Mouse (Mus musculus): ENCODE data around the gene Mta1. TPM values are rescaled to one million over a fixed set of nuclear protein-coding genes. Genes with fewer than 3 reads are reported as not detected.

The Mta1 gene
- polyA plus RNA-seq, 1 experiment from 2014 or later, result 20.5 TPM

GRCm38 (mm10) chr12:113136492-113137020, 38.5 kb downstream of the Mta1 start:
- Histone ChIP-seq H3K4me2 (no peak overlapping the region), H3K27me3 (peaks cover 23% of the 10 kb centered on the region), H3K4me1 (replicated peaks) (peaks cover 29% of the 10 kb centered on the region), H3K9ac (replicated peaks) (no peak overlapping the region), H3K36me3 (peaks cover 74% of the 10 kb centered on the region), H3K4me3 (replicated peaks) (no peak overlapping the region), H3K9me3 (no peaks in the 10 kb centered on the region), H3K27ac (no peak overlapping the region)
- WGBS, result 81% methylated on average over 17 of the region's 17 CpGs
- no peak for ATAC-seq (ENCODE audit: insufficient number of reproducible peaks, insufficient read depth, low FRiP score, low TSS enrichment, low read depth)

- no peak overlapping the region for H3K4me2 ChIP-seq
- H3K27me3 ChIP-seq, result peaks cover 32% of the 10 kb centered on the region
- no peak overlapping the region for H3K4me3 ChIP-seq (replicated peaks)
- whole genome bisulfite sequencing, result 87% methylated on average over 18 of the region's 18 CpGs
- peaks cover 64% of the 10 kb centered on the region for H3K36me3 ChIP-seq
- H3K27ac ChIP-seq, result 0 out of 2 replicates have a peak overlapping the region, but pooled peaks have one; percentile 29
- H3K9ac ChIP-seq (replicated peaks), result 0 out of 2 replicates have a peak overlapping the region, but pooled peaks have one; percentile 4
- H3K9me3 ChIP-seq, result no peaks in the 10 kb centered on the region
- ATAC-seq (ENCODE audit: insufficient number of reproducible peaks, insufficient read depth, low FRiP score, low TSS enrichment, low read depth), result no peak
- peaks cover 39% of the 10 kb centered on the region for H3K4me1 ChIP-seq (replicated peaks)
Observed at GRCm38 (mm10) chr12:113137260-113138213, 39.5 kb downstream of the Mta1 start.

GRCm38 (mm10) chr12:113138291-113138690, 40.2 kb downstream of the Mta1 start:
- no peak overlapping the region for H3K9ac ChIP-seq (replicated peaks)
- no peak overlapping the region for H3K4me3 ChIP-seq (replicated peaks)
- H3K4me1 ChIP-seq (replicated peaks), result peaks cover 46% of the 10 kb centered on the region
- H3K27ac ChIP-seq, result no peak overlapping the region
- H3K4me2 ChIP-seq, result no peak overlapping the region
- WGBS, result 76% methylated on average over 6 of the region's 6 CpGs
- ATAC-seq (ENCODE audit: insufficient number of reproducible peaks, insufficient read depth, low FRiP score, low TSS enrichment, low read depth), result no peak
- H3K9me3 ChIP-seq, result no peaks in the 10 kb centered on the region
- H3K36me3 ChIP-seq, result peaks cover 56% of the 10 kb centered on the region
- peaks cover 40% of the 10 kb centered on the region for H3K27me3 ChIP-seq

- Histone ChIP-seq H3K4me1 (replicated peaks) (peaks cover 46% of the 10 kb centered on the region), H3K4me2 (peak overlapping the region; percentile 76), H3K27me3 (peaks cover 48% of the 10 kb centered on the region), H3K9me3 (no peaks in the 10 kb centered on the region), H3K36me3 (peaks cover 48% of the 10 kb centered on the region), H3K4me3 (replicated peaks) (peak overlapping the region; percentile 52), H3K27ac (no peak overlapping the region), H3K9ac (replicated peaks) (no peak overlapping the region)
- no peak; the same call in 1 of the 2 replicates for ATAC-seq (ENCODE audit: insufficient number of reproducible peaks, insufficient read depth, low FRiP score, low TSS enrichment, low read depth)
- 45% methylated on average over 11 of the region's 11 CpGs for WGBS
Observed at GRCm38 (mm10) chr12:113138901-113139864, 41.1 kb downstream of the Mta1 start.

GRCm38 (mm10) chr12:113139908-113140615, 42.0 kb downstream of the Mta1 start, which contains the start of gene Crip2:
Gene Crip2 (plus strand): TSS chr12:113140236.
- H3K4me1 ChIP-seq (replicated peaks), result peaks cover 46% of the 10 kb centered on the region
- H3K27ac ChIP-seq, result no peak within 1 kb of the TSS
- H3K27me3 ChIP-seq, result peaks cover 57% of the 10 kb centered on the region
- H3K4me2 ChIP-seq, result peak within 1 kb of the TSS; percentile 76
- peak within 1 kb of the TSS; percentile 52 for H3K9ac ChIP-seq (replicated peaks)
- H3K9me3 ChIP-seq, result no peaks in the 10 kb centered on the region
- peak within 1 kb of the TSS; percentile 52 for H3K4me3 ChIP-seq (replicated peaks)
- H3K36me3 ChIP-seq, result peaks cover 39% of the 10 kb centered on the region
- WGBS, result under 1% methylated on average over 68 of the region's 68 CpGs
- ATAC-seq (ENCODE audit: insufficient number of reproducible peaks, insufficient read depth, low FRiP score, low TSS enrichment, low read depth), result peak; percentile 72

- Histone ChIP-seq H3K4me1 (replicated peaks) (peaks cover 46% of the 10 kb centered on the region), H3K9ac (replicated peaks) (peak overlapping the region; percentile 52), H3K36me3 (peaks cover 31% of the 10 kb centered on the region), H3K27ac (no peak overlapping the region), H3K4me3 (replicated peaks) (peak overlapping the region; percentile 52), H3K9me3 (no peaks in the 10 kb centered on the region), H3K27me3 (peaks cover 62% of the 10 kb centered on the region), H3K4me2 (peak overlapping the region; percentile 76)
- ATAC-seq (ENCODE audit: insufficient number of reproducible peaks, insufficient read depth, low FRiP score, low TSS enrichment, low read depth), result 0 out of 2 replicates have a peak, but pooled peaks have one; percentile 3
- WGBS, result 3% methylated on average over 49 of the region's 49 CpGs
Observed at GRCm38 (mm10) chr12:113140616-113141411, 42.7 kb downstream of the Mta1 start.

- H3K9ac ChIP-seq (replicated peaks), result no peak overlapping the region
- 63% methylated on average over 8 of the region's 8 CpGs for WGBS
- H3K4me3 ChIP-seq (replicated peaks), result peak overlapping the region; percentile 52
- no peak for ATAC-seq (ENCODE audit: insufficient number of reproducible peaks, insufficient read depth, low FRiP score, low TSS enrichment, low read depth)
- no peaks in the 10 kb centered on the region for H3K9me3 ChIP-seq
- H3K4me2 ChIP-seq, result peak overlapping the region; percentile 76
- H3K4me1 ChIP-seq (replicated peaks), result peaks cover 51% of the 10 kb centered on the region
- peaks cover 70% of the 10 kb centered on the region for H3K27me3 ChIP-seq
- no peak overlapping the region for H3K27ac ChIP-seq
- peaks cover 24% of the 10 kb centered on the region for H3K36me3 ChIP-seq
Observed at GRCm38 (mm10) chr12:113141531-113141973, 43.5 kb downstream of the Mta1 start.

GRCm38 (mm10) chr12:113142021-113142975, 44.2 kb downstream of the Mta1 start:
- H3K9ac ChIP-seq (replicated peaks), result 0 out of 2 replicates have a peak overlapping the region, but pooled peaks have one; percentile 28
- H3K4me2 ChIP-seq, result peak overlapping the region; percentile 76
- peaks cover 77% of the 10 kb centered on the region for H3K27me3 ChIP-seq
- H3K4me3 ChIP-seq (replicated peaks), result no peak overlapping the region
- no peak for ATAC-seq (ENCODE audit: insufficient number of reproducible peaks, insufficient read depth, low FRiP score, low TSS enrichment, low read depth)
- H3K36me3 ChIP-seq, result peaks cover 16% of the 10 kb centered on the region
- H3K27ac ChIP-seq, result 0 out of 2 replicates have a peak overlapping the region, but pooled peaks have one; percentile 12
- peaks cover 53% of the 10 kb centered on the region for H3K4me1 ChIP-seq (replicated peaks)
- H3K9me3 ChIP-seq, result no peaks in the 10 kb centered on the region
- WGBS, result 23% methylated on average over 15 of the region's 15 CpGs

- no peak overlapping the region for H3K9ac ChIP-seq (replicated peaks)
- no peak overlapping the region for H3K27ac ChIP-seq
- peaks cover 86% of the 10 kb centered on the region for H3K27me3 ChIP-seq
- H3K4me1 ChIP-seq (replicated peaks), result peaks cover 53% of the 10 kb centered on the region
- no peak for ATAC-seq (ENCODE audit: insufficient number of reproducible peaks, insufficient read depth, low FRiP score, low TSS enrichment, low read depth)
- peaks cover 8% of the 10 kb centered on the region for H3K36me3 ChIP-seq
- WGBS, result 62% methylated on average over 7 of the region's 7 CpGs
- peak overlapping the region; percentile 76 for H3K4me2 ChIP-seq
- H3K9me3 ChIP-seq, result no peaks in the 10 kb centered on the region
- no peak overlapping the region for H3K4me3 ChIP-seq (replicated peaks)
Observed at GRCm38 (mm10) chr12:113143164-113143563, 45.1 kb downstream of the Mta1 start.

All from limb, embryonic 12.5 days (tissue).